Mouse (Mus musculus) kidney, adult 2 months (tissue): ENCODE results near the gene Gadl1.

Experiments used
- CTCF ChIP-seq: fragments of 200-500 bp; conservative IDR thresholded peaks from 2 replicates; pipeline ENCODE4 v1.5.1; 2011; ENCODE audit warnings: low read depth, mild to moderate bottlenecking, control low read depth, low read length, moderate library complexity, mixed read lengths; ENCODE audit not compliant: insufficient read depth, insufficient read length
- POLR2A ChIP-seq: fragments of 200-500 bp; IDR thresholded peaks from one replicate; pipeline ENCODE4 v1.6.1; 2011; ENCODE audit warnings: low read depth, low read length, control low read depth

GRCm38 (mm10) chr9:115941171-115941570, 31.9 kb downstream of the Gadl1 start:
- no peak for TF ChIP-seq CTCF
- no peak for TF ChIP-seq POLR2A
